Mouse (Mus musculus): ENCODE measurements around the gene Hoxa9.

GRCm38 (mm10) chr6:52272766-52273655 lies 42.1 kb upstream of the Hoxa9 start:
- TF ChIP-seq CTCF (IDR thresholded peaks at IDR 0.05; ENCODE audit: low read depth) = no peak
- no peak for TF ChIP-seq EP300 (IDR thresholded peaks at IDR 0.05; ENCODE audit: low read depth)
